17 mouse cellular contexts compared by ENCODE assay signal in the genomic region with DNA sequence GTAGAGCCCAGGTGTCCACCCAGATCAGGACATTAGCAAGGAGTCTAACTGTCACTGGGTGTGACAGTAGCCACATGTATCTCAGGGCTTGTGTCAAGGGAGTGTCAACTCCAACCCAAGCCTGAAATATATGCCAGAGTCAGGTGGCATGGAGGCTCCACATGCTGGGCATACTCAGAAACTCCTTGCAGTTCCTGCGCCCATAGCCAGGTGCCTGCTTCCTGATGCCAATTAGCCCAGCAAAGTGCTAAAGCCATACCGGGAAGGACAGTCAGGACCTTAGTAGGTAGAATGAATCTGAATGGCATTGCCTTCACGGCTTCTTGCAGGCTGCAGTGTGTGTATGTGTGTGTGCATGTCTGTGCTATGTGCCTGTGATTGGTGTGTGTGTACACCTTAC.
"Had no signal": no experiment of that assay in that cellular context is flagged by ENCODE, and none has a peak within 500 bp of the region (broad histone marks: within the 10 kb centered on the region; RNA-seq: fewer than 3 reads in every experiment).

No protein-coding gene starts in this region.

- DNase-seq: liver, postnatal 0 days; lung, adult 2 months; lung, postnatal 14 days; lung, postnatal 36 days; right cerebral cortex, postnatal 14 days; thymus, adult 2 months; thymus, postnatal 25 days; thymus, postnatal 4 days had no signal

- H3K4me1 ChIP-seq: lung, embryonic 15.5 days; midbrain, embryonic 13.5 days; midbrain, embryonic 15.5 days; neural tube, embryonic 12.5 days; stomach, embryonic 15.5 days had no signal

- ATAC-seq: liver, postnatal 0 days; lung, postnatal 0 days; midbrain, embryonic 13.5 days; midbrain, embryonic 15.5 days had no signal

- H3K27me3 ChIP-seq: lung, embryonic 15.5 days; megakaryocyte, embryonic 14.5 days; midbrain, embryonic 13.5 days; midbrain, embryonic 15.5 days; neural tube, embryonic 12.5 days; stomach, embryonic 15.5 days had no signal

- H3K4me3 ChIP-seq: lung, embryonic 15.5 days; megakaryocyte, embryonic 14.5 days; midbrain, embryonic 13.5 days; midbrain, embryonic 15.5 days; neural tube, embryonic 12.5 days; stomach, embryonic 15.5 days had no signal

- H3K27ac ChIP-seq: lung, embryonic 15.5 days; macrophage; midbrain, embryonic 13.5 days; midbrain, embryonic 15.5 days; neural tube, embryonic 12.5 days; stomach, embryonic 15.5 days; stomach, postnatal 0 days had no signal
